Mouse (Mus musculus) CH12.LX (cell line): Measurements from ENCODE around the gene Aplp2. TPM values are rescaled to one million over a fixed set of nuclear protein-coding genes. Genes with fewer than 3 reads are reported as not detected.
"Not testable (repeated sequence)": the region's sequence is repeated elsewhere in the genome, so short reads cannot be mapped to it uniquely, and the experiment has no call there.

Source experiments
- DNase-seq: peaks from one replicate; pipeline ENCODE4 v3.0.0-alpha.2; 2013; ENCODE audit errors: extremely low read depth
- H3K27ac ChIP-seq: 2 replicates; pipeline ENCODE4 v1.5.1; 2012; ENCODE audit warnings: low read depth, mild to moderate bottlenecking, control low read depth, moderate library complexity; ENCODE audit not compliant: insufficient read depth
- H3K27me3 ChIP-seq: replicated peaks from 2 replicates; pipeline ENCODE3; 2012; ENCODE audit warnings: inconsistent platforms
- H3K36me3 ChIP-seq, 2 experiments: replicated peaks in 1 of 2; 2 replicates each; pipeline versions ENCODE3 to v1.6.1; 2012; ENCODE audit warnings: inconsistent platforms in 1 of 2, low read length in 1 of 2, mild to moderate bottlenecking in 1 of 2, mixed read lengths in 1 of 2, moderate library complexity in 1 of 2; ENCODE audit not compliant: control insufficient read depth in 1 of 2, insufficient read depth in 1 of 2
- H3K4me1 ChIP-seq, 2 experiments: 2 replicates each; pipeline ENCODE4 v1.6.1; 2012; ENCODE audit warnings: inconsistent platforms in 1 of 2, moderate library complexity in 1 of 2; ENCODE audit not compliant: insufficient read depth in 2 of 2, control insufficient read depth in 1 of 2
- H3K4me2 ChIP-seq: 2 replicates; pipeline ENCODE4 v1.6.1; 2012; ENCODE audit warnings: low read depth, mild to moderate bottlenecking, control low read depth; ENCODE audit not compliant: poor library complexity, insufficient read depth, severe bottlenecking
- H3K4me3 ChIP-seq, 3 experiments: fragments of 150-350 bp in 1 of 3; sonication (generic) in 1 of 3; replicated peaks in 1 of 3; 2 replicates each; pipeline versions ENCODE3 to v1.5.1; 2011 to 2012; ENCODE audit warnings: low read depth in 2 of 3, low read length in 2 of 3, mild to moderate bottlenecking in 2 of 3, moderate library complexity in 2 of 3, control low read depth in 1 of 3, improper control_type of control experiment in 1 of 3, inconsistent platforms in 1 of 3, mixed read lengths in 1 of 3; ENCODE audit not compliant: poor library complexity in 1 of 3
- H3K79me2 ChIP-seq: replicated peaks from 2 replicates; pipeline ENCODE4 v1.6.1; 2012; ENCODE audit warnings: mild to moderate bottlenecking, moderate library complexity; ENCODE audit not compliant: control insufficient read depth, poor library complexity, insufficient read depth, severe bottlenecking; ENCODE audit errors: extremely low read depth
- H3K9ac ChIP-seq: 2 replicates; pipeline ENCODE4 v1.6.1; 2012; ENCODE audit warnings: low read depth, mild to moderate bottlenecking, control low read depth, moderate library complexity; ENCODE audit not compliant: insufficient read depth
- H3K9me3 ChIP-seq: replicated peaks from 2 replicates; pipeline ENCODE3; 2012; ENCODE audit warnings: low read length, inconsistent platforms, mixed read lengths
- BHLHE40 ChIP-seq: IDR thresholded peaks from 2 replicates; pipeline ENCODE4 v1.6.1; 2011; ENCODE audit warnings: mild to moderate bottlenecking, low read depth, low read length, improper control_type of control experiment
- CHD1 ChIP-seq: IDR thresholded peaks from 2 replicates; pipeline ENCODE4 v1.6.1; 2012; ENCODE audit warnings: low read depth, low read length, improper control_type of control experiment, inconsistent platforms
- CTCF ChIP-seq, 2 experiments: IDR thresholded peaks in 1 of 2; conservative IDR thresholded peaks in 1 of 2; 2 replicates each; pipeline ENCODE4 v1.5.1; 2011 to 2012; ENCODE audit warnings: low read depth in 2 of 2, low read length in 2 of 2, improper control_type of control experiment in 1 of 2, inconsistent platforms in 1 of 2, mild to moderate bottlenecking in 1 of 2, moderate library complexity in 1 of 2
- EP300 ChIP-seq: IDR thresholded peaks from 2 replicates; pipeline ENCODE4 v1.6.1; 2011; ENCODE audit warnings: low read length, improper control_type of control experiment
- GABPA ChIP-seq: IDR thresholded peaks from 2 replicates; pipeline ENCODE4 v1.6.1; 2012; ENCODE audit warnings: low read depth, low read length, improper control_type of control experiment, inconsistent platforms; ENCODE audit not compliant: insufficient replicate concordance
- HCFC1 ChIP-seq: IDR thresholded peaks from 2 replicates; pipeline ENCODE4 v1.6.1; 2012; ENCODE audit warnings: low read depth, mild to moderate bottlenecking, inconsistent platforms, low read length, improper control_type of control experiment
- JUN ChIP-seq: IDR thresholded peaks from 2 replicates; pipeline ENCODE4 v1.6.1; 2011; ENCODE audit warnings: low read depth, mild to moderate bottlenecking, low read length, improper control_type of control experiment, moderate library complexity; ENCODE audit not compliant: insufficient read depth
- MAFK ChIP-seq: IDR thresholded peaks from 2 replicates; pipeline ENCODE4 v1.6.1; 2011; ENCODE audit warnings: low read length, improper control_type of control experiment; ENCODE audit not compliant: insufficient replicate concordance
- MAX ChIP-seq: IDR thresholded peaks from 2 replicates; pipeline ENCODE4 v1.6.1; 2011; ENCODE audit warnings: low read length, improper control_type of control experiment
- MAZ ChIP-seq: IDR thresholded peaks from 2 replicates; pipeline ENCODE4 v1.6.1; 2012; ENCODE audit warnings: low read depth, mild to moderate bottlenecking, inconsistent platforms, low read length, improper control_type of control experiment, moderate library complexity
- MEF2A ChIP-seq: IDR thresholded peaks from 2 replicates; pipeline ENCODE4 v1.6.1; 2014; ENCODE audit warnings: low read depth, mild to moderate bottlenecking, inconsistent platforms, low read length, improper control_type of control experiment, borderline replicate concordance
- MXI1 ChIP-seq: IDR thresholded peaks from 2 replicates; pipeline ENCODE4 v1.6.1; 2011; ENCODE audit warnings: mild to moderate bottlenecking, low read depth, low read length, improper control_type of control experiment
- MYC ChIP-seq: IDR thresholded peaks from 2 replicates; pipeline ENCODE4 v1.6.1; 2011; ENCODE audit warnings: low read depth, mild to moderate bottlenecking, improper control_type of control experiment, low read length
- NELFE ChIP-seq: IDR thresholded peaks from 2 replicates; pipeline ENCODE4 v1.6.1; 2011; ENCODE audit warnings: low read depth, low read length, improper control_type of control experiment
- NRF1 ChIP-seq: IDR thresholded peaks from 2 replicates; pipeline ENCODE4 v1.6.1; 2014; ENCODE audit warnings: low read depth, mild to moderate bottlenecking, inconsistent platforms, low read length, improper control_type of control experiment, moderate library complexity
- PAX5 ChIP-seq: IDR thresholded peaks from 2 replicates; pipeline ENCODE4 v1.6.1; 2012; ENCODE audit warnings: low read length, inconsistent platforms, mixed read lengths
- POLR2AphosphoS2 ChIP-seq: IDR thresholded peaks from 2 replicates; pipeline ENCODE4 v1.6.1; 2011; ENCODE audit warnings: low read depth, low read length, improper control_type of control experiment
- RAD21 ChIP-seq: IDR thresholded peaks from 2 replicates; pipeline ENCODE4 v1.6.1; 2011; ENCODE audit warnings: low read depth, mild to moderate bottlenecking, low read length, improper control_type of control experiment, moderate library complexity
- RCOR1 ChIP-seq: conservative IDR thresholded peaks from 2 replicates; pipeline ENCODE4 v1.6.1; 2012; ENCODE audit warnings: low read depth, mild to moderate bottlenecking, inconsistent platforms, low read length, improper control_type of control experiment
- SMC3 ChIP-seq: IDR thresholded peaks from 2 replicates; pipeline ENCODE4 v1.6.1; 2011; ENCODE audit warnings: low read depth, low read length, improper control_type of control experiment
- TBP ChIP-seq: conservative IDR thresholded peaks from 2 replicates; pipeline ENCODE4 v1.6.1; 2011; ENCODE audit warnings: low read depth, low read length, improper control_type of control experiment
- UBTF ChIP-seq: IDR thresholded peaks from 2 replicates; pipeline ENCODE4 v1.6.1; 2012; ENCODE audit warnings: low read depth, mild to moderate bottlenecking, inconsistent platforms, low read length, improper control_type of control experiment, moderate library complexity
- ZC3H11A ChIP-seq: IDR thresholded peaks from 2 replicates; pipeline ENCODE4 v1.6.1; 2012; ENCODE audit warnings: low read depth, mild to moderate bottlenecking, inconsistent platforms, low read length, improper control_type of control experiment
- ZKSCAN1 ChIP-seq: IDR thresholded peaks from 2 replicates; pipeline ENCODE4 v1.6.1; 2012; ENCODE audit warnings: low read depth, inconsistent platforms, low read length, improper control_type of control experiment, borderline replicate concordance
- ZMIZ1 ChIP-seq: IDR thresholded peaks from 2 replicates; pipeline ENCODE4 v1.6.1; 2012; ENCODE audit warnings: low read depth, mild to moderate bottlenecking, inconsistent platforms, low read length, improper control_type of control experiment
- ZNF384 ChIP-seq: IDR thresholded peaks from 2 replicates; pipeline ENCODE4 v1.6.1; 2012; ENCODE audit warnings: low read depth, low read length, improper control_type of control experiment, inconsistent platforms
- dilution Hi-C: fragments of 300-500 bp; cut with MboI; formaldehyde crosslinking; loops from 2 replicates; pipeline ENCODE4 v1.14.3; 2020; ENCODE audit warnings: low sequenced_read_pairs; ENCODE audit not compliant: extremely low pct_unique_long_range_greater_than_20kb, extremely low pct_ligation_motif_present
- in situ Hi-C: fragments of 300-500 bp; cut with MboI; formaldehyde crosslinking; loops from 3 replicates; pipeline ENCODE4 v1.14.3; 2019; ENCODE audit warnings: low sequenced_read_pairs, low pct_ligation_motif_present, low pct_unique_long_range_greater_than_20kb, mixed read lengths
- polyA plus RNA-seq: library from polyadenylated mRNA; unstranded; fragments of >175 nt; gene quantifications from 2 replicates; pipeline ENCODE4 v1.2.1, GENCODE M21; 2012; ENCODE audit warnings: low read depth; ENCODE audit not compliant: insufficient read length
- total RNA-seq, 2 experiments: library from RNA; depleted of rRNA; stranded (reverse); fragments of 300-350 nt in 1 of 2; fragments of >200 nt in 1 of 2; gene quantifications; 2 replicates each; pipeline ENCODE4 v1.2.3; 2012 to 2014

Aplp2 gene
- total and polyA plus RNA-seq, 3 experiments = 30.4 to 52.7 (median 44.3) TPM

- Histone ChIP-seq H3K9me3 (no peaks in the 10 kb centered on the region), H3K9ac (no peak overlapping the region), H3K36me3 (peaks cover 7 to 45% of the 10 kb centered on the region in 2 experiments), H3K27me3 (no peaks in the 10 kb centered on the region), H3K27ac (no peak overlapping the region), H3K4me2 (no peak overlapping the region), H3K4me3 (no peak overlapping the region), H3K4me1 (peaks cover 0 to 7% of the 10 kb centered on the region in 2 experiments; a peak in 2 of 4 replicates), H3K79me2 (no peaks in the 10 kb centered on the region)
- no peak for DNase-seq
- in situ Hi-C loops = no loop called here
- dilution Hi-C loops = no loop called here
- TF ChIP-seq MAFK (no peak), EP300 (no peak), UBTF (no peak), MYC (no peak), ZMIZ1 (no peak), ZC3H11A (no peak), SMC3 (no peak), RCOR1 (no peak), TBP (no peak), MEF2A (no peak), POLR2AphosphoS2 (no peak), NRF1 (no peak), HCFC1 (no peak)
Measured at GRCm38 (mm10) chr9:31167305-31167704, 44.3 kb downstream of the Aplp2 start.

- DNase-seq, H3K27me3 ChIP-seq, H3K9ac ChIP-seq, H3K4me3 ChIP-seq, H3K27ac ChIP-seq, H3K9me3 ChIP-seq, H3K79me2 ChIP-seq, in situ Hi-C loops, H3K4me2 ChIP-seq, H3K4me1 ChIP-seq, dilution Hi-C loops: not testable (repeated sequence)
- H3K36me3 ChIP-seq = peaks cover 10 to 53% of the 10 kb centered on the region in 2 experiments
- TF ChIP-seq ZNF384 = 0 out of 2 replicates have a peak, but pooled peaks have one; percentile 25
- TF ChIP-seq CTCF (conservative IDR thresholded peaks at IDR 0.05 in 1 of 2, IDR thresholded peaks at IDR 0.05 in 1 of 2; ENCODE audit: low read depth in 2 of 2, low read length in 2 of 2) = 0 out of 4 replicates have a peak, but pooled peaks of 1 of the 2 experiments have one; percentile 31
Measured at GRCm38 (mm10) chr9:31165505-31165904, 46.1 kb downstream of the Aplp2 start.

- dilution Hi-C loops = no loop called here
- H3K27ac ChIP-seq = no peak overlapping the region
- H3K4me1 ChIP-seq = peaks cover 0 to 7% of the 10 kb centered on the region in 2 experiments; a peak in 2 of 4 replicates
- no peak for TF ChIP-seq GABPA
- TF ChIP-seq NELFE = no peak
- TF ChIP-seq SMC3 = no peak
- TF ChIP-seq MAX = no peak
- no peak for TF ChIP-seq PAX5
- TF ChIP-seq CHD1 = no peak
- no peak for TF ChIP-seq MEF2A
- TF ChIP-seq UBTF = no peak
- no peak for TF ChIP-seq JUN
- no peak for TF ChIP-seq MAZ
- no peak for TF ChIP-seq ZC3H11A
- TF ChIP-seq EP300 = no peak
- no peak for TF ChIP-seq CTCF (conservative IDR thresholded peaks at IDR 0.05 in 1 of 2, IDR thresholded peaks at IDR 0.05 in 1 of 2; ENCODE audit: low read depth in 2 of 2, low read length in 2 of 2)
- TF ChIP-seq ZKSCAN1 = no peak
- no peak for TF ChIP-seq MYC
- TF ChIP-seq NRF1 = no peak
- no peak for TF ChIP-seq BHLHE40
- TF ChIP-seq MXI1 = no peak
- TF ChIP-seq RAD21 = no peak
Measured at GRCm38 (mm10) chr9:31163327-31163726, 48.3 kb downstream of the Aplp2 start.

More at GRCm38 (mm10) chr9:31163327-31163726, 48.3 kb downstream of the Aplp2 start:
- H3K79me2 ChIP-seq = no peaks in the 10 kb centered on the region
- no peaks in the 10 kb centered on the region for H3K27me3 ChIP-seq
- H3K4me3 ChIP-seq = no peak overlapping the region
- no peaks in the 10 kb centered on the region for H3K9me3 ChIP-seq
- in situ Hi-C loops = no loop called here
- H3K36me3 ChIP-seq = peaks cover 7 to 56% of the 10 kb centered on the region in 2 experiments
- H3K9ac ChIP-seq = no peak overlapping the region
- H3K4me2 ChIP-seq = no peak overlapping the region
- no peak for DNase-seq
